Mouse (Mus musculus) liver, embryonic 13.5 days (tissue): ENCODE measurements around the gene Abcc6. TPM values are rescaled to one million over a fixed set of nuclear protein-coding genes. Genes with fewer than 3 reads are reported as not detected.

Source experiments
- ATAC-seq: fragments of 200-750 bp; cut with Nextera tagmentation; 2 replicates; pipeline ENCODE4 v1.8.0; 2017; ENCODE audit warnings: low read depth, mild to moderate bottlenecking, moderate number of reproducible peaks, moderate library complexity
- DNase-seq: peaks from one replicate; pipeline ENCODE4 v3.0.0; 2022
- H3K27ac ChIP-seq: fragments of 300-500 bp; sonication (generic); 2 replicates; pipeline ENCODE4 v1.5.1; 2015; ENCODE audit warnings: moderate library complexity, mild to moderate bottlenecking, inconsistent platforms
- H3K27me3 ChIP-seq: fragments of 300-500 bp; sonication (generic); 2 replicates; pipeline ENCODE4 v1.6.1; 2015; ENCODE audit warnings: mild to moderate bottlenecking, inconsistent platforms
- H3K36me3 ChIP-seq: fragments of 300-500 bp; sonication (generic); 2 replicates; pipeline ENCODE4 v1.6.1; 2015; ENCODE audit warnings: mild to moderate bottlenecking, inconsistent platforms
- H3K4me1 ChIP-seq: fragments of 300-500 bp; sonication (generic); replicated peaks from 2 replicates; pipeline ENCODE4 v1.6.1; 2015; ENCODE audit warnings: inconsistent platforms
- H3K4me2 ChIP-seq: fragments of 300-500 bp; sonication (generic); 2 replicates; pipeline ENCODE4 v1.6.1; 2015; ENCODE audit warnings: inconsistent platforms, mild to moderate bottlenecking, moderate library complexity
- H3K4me3 ChIP-seq: fragments of 300-500 bp; sonication (generic); replicated peaks from 2 replicates; pipeline ENCODE4 v1.5.1; 2015; ENCODE audit warnings: mild to moderate bottlenecking, inconsistent platforms
- H3K9ac ChIP-seq: fragments of 300-500 bp; sonication (generic); 2 replicates; pipeline ENCODE4 v1.6.1; 2015; ENCODE audit warnings: mild to moderate bottlenecking, inconsistent platforms
- H3K9me3 ChIP-seq: fragments of 300-500 bp; sonication (generic); replicated peaks from 2 replicates; pipeline ENCODE4 v1.6.1; 2016; ENCODE audit warnings: inconsistent platforms
- WGBS: fragments of 180-500 bp; shearing (Covaris S2); methylation state at CpG from one replicate; pipeline ENCODE4 v1.1.7; 2015; ENCODE audit not compliant: insufficient replicate concordance; 5-methylcytosine and 5-hydroxymethylcytosine counted together
- polyA plus RNA-seq: library from polyadenylated mRNA; unstranded; fragments of >200 nt; fragmentation: Nextera tagmentation; extraction: Ambion mirVana; gene quantifications from 2 replicates; pipeline ENCODE4 v1.2.1, GENCODE M21; 2015

Abcc6 gene
- polyA plus RNA-seq, 1 experiment from 2014 or later: 4.5 TPM

DNA sequence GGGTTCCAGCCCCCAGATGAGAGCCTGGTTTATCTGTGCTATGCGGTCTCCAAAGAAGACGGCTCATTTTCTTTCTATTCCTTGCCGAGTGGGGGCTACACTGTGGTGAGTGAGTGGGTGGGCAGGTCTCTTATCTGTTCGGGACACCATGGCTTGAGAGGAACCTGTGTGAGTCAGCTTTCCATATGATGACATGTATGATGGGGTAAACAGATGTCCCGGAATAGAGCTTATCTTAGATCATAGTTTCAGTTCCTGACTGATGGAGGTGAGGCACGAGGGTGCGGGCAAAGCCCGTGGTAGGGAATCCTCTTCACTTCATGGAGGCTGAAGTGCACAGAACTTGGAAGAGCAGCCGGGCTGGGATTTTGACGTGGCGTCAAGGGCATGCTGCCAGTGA, 15.8 kb upstream of the Abcc6 start:
- no peaks in the 10 kb centered on the region for H3K27me3 ChIP-seq
- H3K9me3 ChIP-seq: no peaks in the 10 kb centered on the region
- peaks cover 90% of the 10 kb centered on the region for H3K36me3 ChIP-seq
- H3K4me1 ChIP-seq: no peaks in the 10 kb centered on the region
- H3K4me3 ChIP-seq: no peak overlapping the region
- DNase-seq (no peak), ATAC-seq (no peak)
- 59% methylated on average over 11 of the region's 11 CpGs for WGBS
- H3K4me2 ChIP-seq: no peak overlapping the region
- no peak overlapping the region for H3K27ac ChIP-seq
- no peak overlapping the region for H3K9ac ChIP-seq

DNA sequence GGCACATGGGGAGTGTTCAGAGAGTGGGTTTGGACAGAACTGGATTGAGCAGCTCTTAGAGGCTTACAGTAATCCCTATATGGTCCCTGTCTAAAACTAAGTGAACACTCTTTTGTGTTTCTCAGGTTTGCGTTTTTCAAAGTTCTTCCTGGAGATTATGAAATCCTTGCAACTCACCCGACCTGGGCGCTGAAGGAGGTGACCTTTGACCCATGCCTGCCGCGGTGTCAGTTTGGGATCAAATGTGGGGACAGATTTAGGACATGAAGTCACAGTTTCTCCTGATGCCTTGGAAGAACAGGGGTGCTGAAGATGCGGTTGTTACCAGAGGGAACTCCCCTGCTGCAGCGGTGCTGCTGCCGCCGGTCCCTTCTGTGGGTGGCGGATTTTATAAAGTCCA, 14.0 kb upstream of the Abcc6 start:
- no peak overlapping the region for H3K9ac ChIP-seq
- H3K36me3 ChIP-seq: peaks cover 89% of the 10 kb centered on the region
- no peak overlapping the region for H3K4me2 ChIP-seq
- ATAC-seq (no peak), DNase-seq (no peak)
- 85% methylated on average over 10 of the region's 10 CpGs for WGBS
- no peaks in the 10 kb centered on the region for H3K27me3 ChIP-seq
- H3K4me3 ChIP-seq: no peak overlapping the region
- H3K4me1 ChIP-seq: no peaks in the 10 kb centered on the region
- H3K27ac ChIP-seq: no peak overlapping the region
- H3K9me3 ChIP-seq: no peaks in the 10 kb centered on the region

DNA sequence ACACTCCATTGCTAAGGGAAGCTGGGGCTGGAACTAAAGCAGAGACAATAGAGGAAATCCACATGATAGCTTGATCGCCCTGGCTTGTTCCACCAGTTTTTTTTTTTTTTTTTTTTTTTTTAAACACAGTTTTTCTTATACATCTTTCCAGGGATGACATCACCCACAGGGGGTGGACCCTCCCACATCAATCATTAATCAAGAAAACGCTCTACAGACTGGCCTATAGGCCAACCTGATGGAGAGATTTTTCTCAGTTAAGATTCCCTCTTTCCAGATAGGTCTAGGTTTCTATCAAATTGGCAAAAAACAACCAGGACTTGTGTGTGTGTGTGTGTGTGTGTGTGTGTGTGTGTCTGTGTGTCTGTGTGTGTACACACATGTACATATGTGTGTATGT, 9.8 kb upstream of the Abcc6 start:
- no peak overlapping the region for H3K4me2 ChIP-seq
- DNase-seq (no peak), ATAC-seq (no peak)
- no peak overlapping the region for H3K9ac ChIP-seq
- 68% methylated on average over 2 of the region's 2 CpGs for WGBS
- H3K4me3 ChIP-seq: no peak overlapping the region
- H3K36me3 ChIP-seq: peaks cover 77% of the 10 kb centered on the region
- no peak overlapping the region for H3K27ac ChIP-seq
- no peaks in the 10 kb centered on the region for H3K27me3 ChIP-seq
- H3K9me3 ChIP-seq: no peaks in the 10 kb centered on the region
- peaks cover 13% of the 10 kb centered on the region for H3K4me1 ChIP-seq

- no peaks in the 10 kb centered on the region for H3K27me3 ChIP-seq
- DNase-seq (no peak), ATAC-seq (no peak)
- no peak overlapping the region for H3K4me3 ChIP-seq
- no peaks in the 10 kb centered on the region for H3K9me3 ChIP-seq
- H3K4me2 ChIP-seq: no peak overlapping the region
- peaks cover 34% of the 10 kb centered on the region for H3K4me1 ChIP-seq
- no peak overlapping the region for H3K27ac ChIP-seq
- 71% methylated on average over 6 of the region's 6 CpGs for WGBS
- no peak overlapping the region for H3K9ac ChIP-seq
- H3K36me3 ChIP-seq: peaks cover 52% of the 10 kb centered on the region
Observed at GRCm38 (mm10) chr7:46037433-46037832, 7.3 kb upstream of the Abcc6 start.

- WGBS: 17% methylated on average over 2 of the region's 2 CpGs
- peak overlapping the region; percentile 89 for H3K4me3 ChIP-seq
- peak overlapping the region; percentile 64 for H3K27ac ChIP-seq
- ATAC-seq (peak; percentile 16; the same call in 1 of the 2 replicates), DNase-seq (no peak)
- peaks cover 47% of the 10 kb centered on the region for H3K4me1 ChIP-seq
- no peaks in the 10 kb centered on the region for H3K27me3 ChIP-seq
- H3K9me3 ChIP-seq: no peaks in the 10 kb centered on the region
- peaks cover 33% of the 10 kb centered on the region for H3K36me3 ChIP-seq
- peak overlapping the region; percentile 97 for H3K4me2 ChIP-seq
- peak overlapping the region; percentile 91 for H3K9ac ChIP-seq
Observed at GRCm38 (mm10) chr7:46035468-46035867, 5.4 kb upstream of the Abcc6 start.

DNA sequence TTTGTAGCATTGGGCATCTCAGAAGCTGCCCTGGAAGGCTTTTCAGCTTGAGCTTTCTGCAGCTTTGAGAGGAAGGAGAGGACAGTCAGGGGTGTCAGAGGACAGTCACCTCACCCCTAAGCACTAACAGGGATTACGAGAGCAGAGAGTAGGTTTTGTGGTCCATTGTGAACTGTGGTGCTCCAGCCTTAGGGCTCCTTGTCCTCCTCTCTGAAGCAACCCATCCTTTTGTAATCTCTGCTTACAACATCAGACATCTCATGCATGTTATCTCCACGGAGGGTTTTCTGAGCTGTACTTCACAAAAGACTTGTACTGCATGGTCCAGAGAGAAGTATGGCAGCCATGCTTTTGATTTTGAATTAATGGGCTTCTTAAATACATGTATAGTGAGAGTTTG, 4.9 kb upstream of the Abcc6 start:
- H3K9ac ChIP-seq: peak overlapping the region; percentile 91
- no peaks in the 10 kb centered on the region for H3K27me3 ChIP-seq
- H3K27ac ChIP-seq: peak overlapping the region; percentile 65
- WGBS: 27% methylated on average over 2 of the region's 2 CpGs
- peaks cover 52% of the 10 kb centered on the region for H3K4me1 ChIP-seq
- peak overlapping the region; percentile 97 for H3K4me2 ChIP-seq
- ATAC-seq (no peak), DNase-seq (no peak)
- H3K36me3 ChIP-seq: peaks cover 28% of the 10 kb centered on the region
- H3K9me3 ChIP-seq: no peaks in the 10 kb centered on the region
- peak overlapping the region; percentile 89 for H3K4me3 ChIP-seq

- Histone ChIP-seq H3K9ac (peak overlapping the region; percentile 91), H3K4me3 (peak overlapping the region; percentile 89), H3K36me3 (peaks cover 21% of the 10 kb centered on the region), H3K4me2 (peak overlapping the region; percentile 97), H3K4me1 (peaks cover 56% of the 10 kb centered on the region), H3K27me3 (no peaks in the 10 kb centered on the region), H3K9me3 (no peaks in the 10 kb centered on the region), H3K27ac (peak overlapping the region; percentile 69)
- DNase-seq (no peak), ATAC-seq (peak; percentile 18)
- under 1% methylated on average over 35 of the region's 35 CpGs for WGBS
Observed at GRCm38 (mm10) chr7:46033870-46034337, 3.8 kb upstream of the Abcc6 start.

DNA sequence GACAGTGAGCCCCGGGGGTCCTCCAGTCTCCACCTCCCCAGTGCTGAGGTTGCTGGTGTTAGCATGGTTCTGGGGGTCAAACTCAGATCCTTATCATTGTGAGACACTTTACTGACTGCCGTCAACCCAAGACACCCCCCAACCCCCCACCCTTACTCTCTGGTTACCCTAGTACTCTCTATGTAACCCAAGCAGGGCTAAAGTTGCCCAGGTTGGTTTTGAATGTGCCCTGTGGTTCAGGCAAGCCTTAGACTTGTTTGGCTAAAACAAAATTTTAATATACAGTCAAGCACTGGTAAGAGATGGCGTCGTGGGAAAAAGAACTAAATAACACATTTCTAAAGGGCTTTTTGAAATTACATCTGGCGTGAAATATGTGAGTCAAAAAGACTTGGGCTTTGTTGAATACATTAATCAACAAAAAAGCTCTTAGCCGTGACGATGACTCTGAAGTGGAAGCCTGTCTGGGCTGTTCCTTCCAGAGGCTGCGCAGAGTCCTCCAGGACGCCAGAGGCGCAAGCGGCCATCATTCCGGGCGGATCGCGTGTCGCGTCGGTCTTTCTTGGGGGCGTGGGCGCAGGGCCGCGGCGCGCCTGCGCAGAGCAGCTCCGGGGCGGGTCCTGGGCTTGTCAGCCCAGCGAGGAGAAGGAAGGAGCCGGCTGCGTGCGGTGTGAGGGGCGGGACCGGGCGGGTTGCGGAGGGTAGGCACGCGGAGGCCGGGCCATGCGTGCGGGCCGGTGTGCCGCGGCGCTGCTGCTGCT, 3.2 kb upstream of the Abcc6 start, which contains the start of gene Nomo1:
TSS of gene Nomo1 (plus strand) at position 590 of the 761 bp plus-strand sequence.
- H3K27me3 ChIP-seq: no peaks in the 10 kb centered on the region
- peak within 1 kb of the TSS; percentile 91 for H3K9ac ChIP-seq
- H3K9me3 ChIP-seq: no peaks in the 10 kb centered on the region
- peak within 1 kb of the TSS; percentile 89 for H3K4me3 ChIP-seq
- peak within 1 kb of the TSS; percentile 69 for H3K27ac ChIP-seq
- peaks cover 14% of the 10 kb centered on the region for H3K36me3 ChIP-seq
- peak; percentile 85 for ATAC-seq
- 5% methylated on average over 43 of the region's 44 CpGs for WGBS
- peak; percentile 94 for DNase-seq
- peak within 1 kb of the TSS; percentile 97 for H3K4me2 ChIP-seq
- peaks cover 56% of the 10 kb centered on the region for H3K4me1 ChIP-seq

DNA sequence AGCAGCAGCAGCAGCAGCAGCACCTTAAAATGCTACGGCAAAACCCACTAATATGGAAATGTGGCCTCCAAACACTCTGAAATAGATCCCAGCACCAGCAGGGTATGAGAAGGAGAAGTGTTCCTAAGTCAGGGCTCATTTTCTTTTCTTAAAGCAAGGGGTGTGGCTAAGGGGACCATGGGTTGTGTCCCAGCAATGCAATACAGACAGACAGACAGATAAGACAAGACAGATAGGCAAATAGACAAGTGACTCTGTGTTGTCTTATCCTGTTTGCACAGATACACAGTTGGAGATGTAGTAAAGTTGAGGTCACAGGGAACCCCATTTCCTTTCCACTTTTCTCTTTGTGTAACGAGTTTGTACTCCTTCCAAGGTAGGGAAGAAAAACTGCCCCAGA, 973 bp upstream of the Abcc6 start:
- H3K27ac ChIP-seq: peak overlapping the region; percentile 73
- peak overlapping the region; percentile 33 for H3K4me2 ChIP-seq
- no peaks in the 10 kb centered on the region for H3K9me3 ChIP-seq
- H3K9ac ChIP-seq: 0 out of 2 replicates have a peak overlapping the region, but pooled peaks have one; percentile 30
- peaks cover 54% of the 10 kb centered on the region for H3K4me1 ChIP-seq
- H3K4me3 ChIP-seq: no peak overlapping the region
- 28% methylated on average over 2 of the region's 2 CpGs for WGBS
- ATAC-seq: no peak
- H3K27me3 ChIP-seq: no peaks in the 10 kb centered on the region
- no peak for DNase-seq
- H3K36me3 ChIP-seq: 0 out of 2 replicates have a peak, but pooled peaks cover 3% of the 10 kb centered on the region

DNA sequence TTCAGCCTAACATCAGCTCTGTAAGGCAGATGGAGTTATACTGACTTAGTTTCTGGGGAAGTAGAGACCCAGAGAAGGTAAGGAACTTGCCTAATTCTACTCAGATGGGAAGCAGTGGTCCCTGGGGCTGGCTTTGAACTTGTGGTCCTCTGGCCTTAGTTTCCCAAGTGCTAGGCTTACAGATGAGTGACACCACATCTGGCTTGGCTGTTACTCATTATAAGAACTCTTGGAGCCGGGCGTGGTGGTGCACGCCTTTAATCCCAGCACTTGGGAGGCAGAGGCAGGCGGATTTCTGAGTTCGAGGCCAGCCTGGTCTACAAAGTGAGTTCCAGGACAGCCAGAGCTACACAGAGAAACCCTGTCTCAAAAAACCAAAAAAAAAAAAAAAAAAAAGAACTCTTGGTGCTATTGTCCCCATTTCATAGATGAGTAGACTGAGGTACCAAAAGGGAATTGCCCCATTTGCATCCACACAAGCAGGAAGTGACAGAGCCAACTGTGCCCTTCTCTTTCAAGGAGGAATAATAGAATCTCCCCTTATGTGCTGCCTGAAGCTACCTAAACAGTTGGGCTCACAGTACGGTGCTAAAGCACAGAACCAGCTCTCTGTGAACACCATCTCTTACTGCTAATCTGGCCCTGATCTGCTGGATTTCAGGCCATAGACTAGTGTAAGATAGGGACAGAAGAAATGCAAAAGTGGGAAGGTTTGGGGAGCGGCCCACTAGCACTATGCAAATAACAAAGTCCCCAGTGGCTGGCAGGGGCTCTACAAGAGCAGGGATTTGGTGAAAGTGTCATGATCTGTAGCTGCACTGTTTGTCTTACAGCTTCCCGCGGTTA, 580 bp downstream of the Abcc6 start:
- Histone ChIP-seq H3K36me3 (no peaks in the 10 kb centered on the region), H3K27me3 (no peaks in the 10 kb centered on the region), H3K4me2 (peak overlapping the region; percentile 33; the same call in 1 of the 2 replicates), H3K27ac (peak overlapping the region; percentile 73), H3K9me3 (no peaks in the 10 kb centered on the region), H3K9ac (no peak overlapping the region), H3K4me3 (peak overlapping the region; percentile 27; the same call in 1 of the 2 replicates), H3K4me1 (peaks cover 39% of the 10 kb centered on the region)
- ATAC-seq (peak; percentile 47), DNase-seq (no peak)
- WGBS: 59% methylated on average over 9 of the region's 9 CpGs

GRCm38 (mm10) chr7:46028681-46029080, 1.4 kb downstream of the Abcc6 start:
- H3K27me3 ChIP-seq: no peaks in the 10 kb centered on the region
- peaks cover 31% of the 10 kb centered on the region for H3K4me1 ChIP-seq
- H3K27ac ChIP-seq: peak overlapping the region; percentile 73
- no peaks in the 10 kb centered on the region for H3K36me3 ChIP-seq
- H3K4me2 ChIP-seq: peak overlapping the region; percentile 17; the same call in 1 of the 2 replicates
- no peak overlapping the region for H3K9ac ChIP-seq
- H3K9me3 ChIP-seq: no peaks in the 10 kb centered on the region
- DNase-seq: no peak
- ATAC-seq: peak; percentile 10; the same call in 1 of the 2 replicates
- no peak overlapping the region for H3K4me3 ChIP-seq
- 66% methylated on average over 10 of the region's 10 CpGs for WGBS
